Mouse (Mus musculus) cerebellum, adult 2 months (tissue): Measurements from ENCODE around the gene Zfyve19. TPM values are rescaled to one million over a fixed set of nuclear protein-coding genes. Genes with fewer than 3 reads are reported as not detected.

Source experiments
- DNase-seq, 2 experiments: peaks; one replicate each; pipeline ENCODE4 v3.0.0; 2021
- H3K27ac ChIP-seq: fragments of 200-500 bp; 2 replicates; pipeline ENCODE4 v1.5.1; 2012; ENCODE audit warnings: low read length, control low read depth, inconsistent platforms; ENCODE audit not compliant: insufficient read depth
- H3K27me3 ChIP-seq: fragments of 200-500 bp; 2 replicates; pipeline ENCODE4 v1.6.1; 2012; ENCODE audit warnings: inconsistent platforms, mild to moderate bottlenecking, low read length, moderate library complexity; ENCODE audit not compliant: control insufficient read depth, insufficient read depth
- H3K4me1 ChIP-seq: fragments of 200-500 bp; 2 replicates; pipeline ENCODE4 v1.6.1; 2011; ENCODE audit warnings: low read length; ENCODE audit not compliant: control insufficient read depth, insufficient read depth
- H3K4me3 ChIP-seq: fragments of 200-500 bp; replicated peaks from 2 replicates; pipeline ENCODE3; 2011; ENCODE audit warnings: mild to moderate bottlenecking, low read depth, low read length, control low read depth; ENCODE audit not compliant: insufficient read depth
- CTCF ChIP-seq: fragments of 200-500 bp; IDR thresholded peaks from 2 replicates; pipeline ENCODE4 v1.5.1; 2011; ENCODE audit warnings: low read depth, mild to moderate bottlenecking, control low read depth, low read length, moderate library complexity, borderline replicate concordance; ENCODE audit not compliant: insufficient read depth
- POLR2A ChIP-seq: fragments of 200-500 bp; IDR thresholded peaks from 2 replicates; pipeline ENCODE4 v1.6.1; 2011; ENCODE audit warnings: low read length, control low read depth, borderline replicate concordance; ENCODE audit not compliant: insufficient read depth
- WGBS: fragments of 180-500 bp; shearing (Covaris S2); methylation state at CpG from one replicate; pipeline ENCODE4 v1.1.7; 2018; 5-methylcytosine and 5-hydroxymethylcytosine counted together
- polyA plus RNA-seq: library from polyadenylated mRNA; depleted of rRNA; stranded (reverse); fragments of >200 nt; gene quantifications from 2 replicates; pipeline ENCODE4 v1.2.3, GENCODE M21; 2012

Zfyve19 gene
- polyA plus RNA-seq, 1 experiment = 65.6 TPM

- Histone ChIP-seq H3K4me1 (peaks cover 3% of the 10 kb centered on the region; the same call in 1 of the 2 replicates), H3K27me3 (0 out of 2 replicates have a peak, but pooled peaks cover 1% of the 10 kb centered on the region), H3K4me3 (no peak overlapping the region), H3K27ac (no peak overlapping the region)
- no peak for DNase-seq
- no peak for TF ChIP-seq CTCF
- TF ChIP-seq POLR2A = no peak
- 83% methylated on average over 2 of the region's 2 CpGs for WGBS
Measured at GRCm38 (mm10) chr2:119170282-119170681, 38.1 kb upstream of the Zfyve19 start.

GRCm38 (mm10) chr2:119171574-119171973, 36.8 kb upstream of the Zfyve19 start:
- TF ChIP-seq CTCF (no peak), POLR2A (no peak)
- 72% methylated on average over 8 of the region's 8 CpGs for WGBS
- H3K27me3 ChIP-seq = no peaks in the 10 kb centered on the region
- H3K27ac ChIP-seq = no peak overlapping the region
- DNase-seq = no peak
- H3K4me1 ChIP-seq = peaks cover 3% of the 10 kb centered on the region; the same call in 1 of the 2 replicates
- H3K4me3 ChIP-seq = no peak overlapping the region

GRCm38 (mm10) chr2:119172446-119172845, 36.0 kb upstream of the Zfyve19 start:
- no peaks in the 10 kb centered on the region for H3K27me3 ChIP-seq
- TF ChIP-seq POLR2A (no peak), CTCF (no peak)
- 74% methylated on average over 7 of the region's 7 CpGs for WGBS
- DNase-seq = no peak
- no peaks in the 10 kb centered on the region for H3K4me1 ChIP-seq
- H3K4me3 ChIP-seq = no peak overlapping the region
- H3K27ac ChIP-seq = no peak overlapping the region

- Histone ChIP-seq H3K4me1 (no peaks in the 10 kb centered on the region), H3K27ac (no peak overlapping the region), H3K27me3 (no peaks in the 10 kb centered on the region), H3K4me3 (no peak overlapping the region)
- no peak for TF ChIP-seq CTCF
- TF ChIP-seq POLR2A = no peak
- DNase-seq = no peak
- 32% methylated on average over 13 of the region's 13 CpGs for WGBS
Measured at GRCm38 (mm10) chr2:119172862-119173576, 35.4 kb upstream of the Zfyve19 start.

GRCm38 (mm10) chr2:119173991-119174651, 34.3 kb upstream of the Zfyve19 start, which contains the start of gene Gm14137:
Gene Gm14137 (plus strand): TSS chr2:119174509.
- WGBS = 34% methylated on average over 8 of the region's 8 CpGs
- no peaks in the 10 kb centered on the region for H3K27me3 ChIP-seq
- H3K4me3 ChIP-seq = no peak within 1 kb of the TSS
- H3K27ac ChIP-seq = no peak within 1 kb of the TSS
- TF ChIP-seq POLR2A (no peak), CTCF (no peak)
- H3K4me1 ChIP-seq = no peaks in the 10 kb centered on the region
- DNase-seq = no peak

GRCm38 (mm10) chr2:119174866-119175265, 33.6 kb upstream of the Zfyve19 start:
- Histone ChIP-seq H3K27me3 (no peaks in the 10 kb centered on the region), H3K27ac (no peak overlapping the region), H3K4me1 (no peaks in the 10 kb centered on the region), H3K4me3 (no peak overlapping the region)
- no peak for DNase-seq
- TF ChIP-seq POLR2A (no peak), CTCF (no peak)
- WGBS = 41% methylated on average over 14 of the region's 14 CpGs

GRCm38 (mm10) chr2:119175614-119176013, 32.8 kb upstream of the Zfyve19 start:
- WGBS = 75% methylated on average over 6 of the region's 6 CpGs
- TF ChIP-seq CTCF (no peak), POLR2A (no peak)
- H3K27me3 ChIP-seq = no peaks in the 10 kb centered on the region
- no peak for DNase-seq
- H3K4me3 ChIP-seq = no peak overlapping the region
- H3K4me1 ChIP-seq = no peaks in the 10 kb centered on the region
- no peak overlapping the region for H3K27ac ChIP-seq

- WGBS = 59% methylated on average over 3 of the region's 3 CpGs
- no peak for DNase-seq
Measured at GRCm38 (mm10) chr2:119176761-119177160, 31.7 kb upstream of the Zfyve19 start.

More at GRCm38 (mm10) chr2:119176761-119177160, 31.7 kb upstream of the Zfyve19 start:
- no peaks in the 10 kb centered on the region for H3K27me3 ChIP-seq
- no peak overlapping the region for H3K4me3 ChIP-seq
- H3K4me1 ChIP-seq = no peaks in the 10 kb centered on the region
- no peak for TF ChIP-seq CTCF
- no peak for TF ChIP-seq POLR2A
- H3K27ac ChIP-seq = no peak overlapping the region
